Mouse (Mus musculus): ENCODE data around the gene Dnajc30.

DNA sequence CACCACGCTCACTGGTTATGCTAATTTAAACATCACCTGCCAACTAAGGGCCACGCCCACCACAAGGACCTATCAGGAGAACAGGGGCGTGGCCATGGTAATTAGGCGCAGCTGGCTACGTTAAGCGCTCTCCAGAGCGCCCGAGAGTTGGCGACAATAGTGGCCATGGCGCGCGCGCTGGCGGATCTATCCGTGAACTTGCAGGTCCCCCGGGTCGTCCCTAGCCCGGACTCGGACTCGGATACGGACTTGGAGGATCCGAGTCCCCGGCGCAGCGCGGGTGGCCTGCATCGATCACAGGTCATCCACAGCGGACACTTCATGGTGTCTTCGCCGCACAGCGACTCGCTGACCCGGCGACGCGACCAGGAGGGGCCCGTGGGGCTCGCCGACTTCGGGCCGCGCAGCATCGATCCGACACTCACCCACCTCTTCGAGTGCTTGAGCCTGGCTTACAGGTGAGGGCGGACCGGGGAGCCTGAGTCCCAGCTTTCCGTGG lies 42.8 kb downstream of the Dnajc30 start:
- no peak for TF ChIP-seq CTCF (IDR thresholded peaks at IDR 0.05; ENCODE audit: extremely low read depth, insufficient read depth, low read length)
- TF ChIP-seq POLR2A (IDR thresholded peaks at IDR 0.05; ENCODE audit: extremely low read depth, insufficient read depth, low read length) = no peak; the same call in 1 of the 2 replicates

All from cortical plate, adult 2 months (tissue).